Mouse (Mus musculus): ENCODE data around the gene Crebbp.

- TF ChIP-seq CTCF (IDR thresholded peaks at IDR 0.05; ENCODE audit: low read depth, low read length) (no peak), EP300 (IDR thresholded peaks at IDR 0.05; ENCODE audit: insufficient read depth, low read depth, low read length) (no peak)
Observed at GRCm38 (mm10) chr16:4190166-4190565, 23.6 kb downstream of the Crebbp start.

All from ES-Bruce4 (cell line).